Mouse (Mus musculus): Measurements from ENCODE around the gene Panx3. TPM values are rescaled to one million over a fixed set of nuclear protein-coding genes. Genes with fewer than 3 reads are reported as not detected.

The Panx3 gene
- not detected in 2 replicates for polyA plus RNA-seq (2012)

GRCm38 (mm10) chr9:37669115-37669514 is at the start of gene Panx3:
Gene Panx3, minus strand, starts transcription at chr9:37669235.
- TF ChIP-seq GATA1 (IDR thresholded peaks at IDR 0.05; ENCODE audit: low read length), result no peak

- no peak for TF ChIP-seq GATA1 (IDR thresholded peaks at IDR 0.05; ENCODE audit: low read length)
Measured at GRCm38 (mm10) chr9:37716150-37716549, 47.1 kb upstream of the Panx3 start, which contains the start of gene Olfr160. Gene Olfr160, minus strand, starts transcription at chr9:37716250.

GRCm38 (mm10) chr9:37689970-37690686 is 21.1 kb upstream of the Panx3 start:
- no peak for TF ChIP-seq GATA1 (IDR thresholded peaks at IDR 0.05; ENCODE audit: low read length)

- TF ChIP-seq GATA1 (IDR thresholded peaks at IDR 0.05; ENCODE audit: low read length), result no peak
Measured at GRCm38 (mm10) chr9:37687941-37688303, 18.9 kb upstream of the Panx3 start.

- TF ChIP-seq GATA1 (IDR thresholded peaks at IDR 0.05; ENCODE audit: low read length), result no peak
Measured at GRCm38 (mm10) chr9:37687288-37687940, 18.4 kb upstream of the Panx3 start.

GRCm38 (mm10) chr9:37681123-37681522 is 12.1 kb upstream of the Panx3 start:
- no peak for TF ChIP-seq GATA1 (IDR thresholded peaks at IDR 0.05; ENCODE audit: low read length)

GRCm38 (mm10) chr9:37675287-37675686 is 6.3 kb upstream of the Panx3 start:
- no peak for TF ChIP-seq GATA1 (IDR thresholded peaks at IDR 0.05; ENCODE audit: low read length)

GRCm38 (mm10) chr9:37670261-37670660 is 1.2 kb upstream of the Panx3 start:
- no peak for TF ChIP-seq GATA1 (IDR thresholded peaks at IDR 0.05; ENCODE audit: low read length)

- no peak for TF ChIP-seq GATA1 (IDR thresholded peaks at IDR 0.05; ENCODE audit: low read length)
Measured at GRCm38 (mm10) chr9:37669678-37670077, 643 bp upstream of the Panx3 start.

GRCm38 (mm10) chr9:37666045-37666444 is 3.0 kb downstream of the Panx3 start:
- no peak for TF ChIP-seq GATA1 (IDR thresholded peaks at IDR 0.05; ENCODE audit: low read length)

- TF ChIP-seq GATA1 (IDR thresholded peaks at IDR 0.05; ENCODE audit: low read length), result no peak
Measured at GRCm38 (mm10) chr9:37664604-37665003, 4.4 kb downstream of the Panx3 start.

GRCm38 (mm10) chr9:37663210-37663609 is 5.8 kb downstream of the Panx3 start:
- TF ChIP-seq GATA1 (IDR thresholded peaks at IDR 0.05; ENCODE audit: low read length), result no peak

- TF ChIP-seq GATA1 (IDR thresholded peaks at IDR 0.05; ENCODE audit: low read length), result no peak
Measured at GRCm38 (mm10) chr9:37659413-37659812, 9.6 kb downstream of the Panx3 start.

- TF ChIP-seq GATA1 (IDR thresholded peaks at IDR 0.05; ENCODE audit: low read length), result no peak
Measured at GRCm38 (mm10) chr9:37656931-37657481, 12.0 kb downstream of the Panx3 start, which contains the start of gene Tbrg1. Gene Tbrg1, minus strand, starts transcription at chr9:37657312.

GRCm38 (mm10) chr9:37656439-37656881 is 12.6 kb downstream of the Panx3 start:
- no peak for TF ChIP-seq GATA1 (IDR thresholded peaks at IDR 0.05; ENCODE audit: low read length)

- no peak for TF ChIP-seq GATA1 (IDR thresholded peaks at IDR 0.05; ENCODE audit: low read length)
Measured at GRCm38 (mm10) chr9:37655961-37656360, 13.1 kb downstream of the Panx3 start.

Data from G1E-ER4 (cell line).